Mouse (Mus musculus) limb, embryonic 15.5 days (tissue): ENCODE data around the gene Glb1. TPM values are rescaled to one million over a fixed set of nuclear protein-coding genes. Genes with fewer than 3 reads are reported as not detected.
"Not testable (repeated sequence)": the region's sequence is repeated elsewhere in the genome, so short reads cannot be mapped to it uniquely, and the experiment has no call there.

ENCODE experiments used
- ATAC-seq: fragments of 200-750 bp; cut with Nextera tagmentation; 2 replicates; pipeline ENCODE4 v1.8.0; 2017; ENCODE audit warnings: low read depth, moderate TSS enrichment; ENCODE audit not compliant: insufficient number of reproducible peaks, low FRiP score, low TSS enrichment
- H3K27ac ChIP-seq: fragments of 300-500 bp; sonication (generic); 2 replicates; pipeline ENCODE4 v1.5.1; 2015; ENCODE audit warnings: moderate library complexity, mild to moderate bottlenecking, inconsistent platforms
- H3K27me3 ChIP-seq: fragments of 300-500 bp; sonication (generic); 2 replicates; pipeline ENCODE4 v1.6.1; 2015; ENCODE audit warnings: inconsistent platforms
- H3K36me3 ChIP-seq: fragments of 300-500 bp; sonication (generic); 2 replicates; pipeline ENCODE4 v1.6.1; 2015; ENCODE audit warnings: inconsistent platforms
- H3K4me1 ChIP-seq: fragments of 300-500 bp; sonication (generic); 2 replicates; pipeline ENCODE4 v1.6.1; 2015; ENCODE audit warnings: inconsistent platforms
- H3K4me2 ChIP-seq: fragments of 300-500 bp; sonication (generic); 2 replicates; pipeline ENCODE4 v1.6.1; 2015; ENCODE audit warnings: mild to moderate bottlenecking, inconsistent platforms
- H3K4me3 ChIP-seq: fragments of 300-500 bp; sonication (generic); 2 replicates; pipeline ENCODE4 v1.5.1; 2015; ENCODE audit warnings: mild to moderate bottlenecking, inconsistent platforms
- H3K9ac ChIP-seq: fragments of 300-500 bp; sonication (generic); 2 replicates; pipeline ENCODE4 v1.6.1; 2015; ENCODE audit warnings: inconsistent platforms
- H3K9me3 ChIP-seq: fragments of 300-500 bp; sonication (generic); 2 replicates; pipeline ENCODE4 v1.6.1; 2016; ENCODE audit warnings: inconsistent platforms
- WGBS: fragments of 180-500 bp; shearing (Covaris S2); methylation state at CpG from one replicate; pipeline ENCODE4 v1.1.7; 2015; 5-methylcytosine and 5-hydroxymethylcytosine counted together
- polyA plus RNA-seq: library from polyadenylated mRNA; unstranded; fragments of >200 nt; fragmentation: Nextera tagmentation; extraction: Ambion mirVana; gene quantifications from 2 replicates; pipeline ENCODE4 v1.2.1, GENCODE M21; 2015

Glb1 gene
- polyA plus RNA-seq: 37.7 and 44.8 TPM in 2 replicates

DNA sequence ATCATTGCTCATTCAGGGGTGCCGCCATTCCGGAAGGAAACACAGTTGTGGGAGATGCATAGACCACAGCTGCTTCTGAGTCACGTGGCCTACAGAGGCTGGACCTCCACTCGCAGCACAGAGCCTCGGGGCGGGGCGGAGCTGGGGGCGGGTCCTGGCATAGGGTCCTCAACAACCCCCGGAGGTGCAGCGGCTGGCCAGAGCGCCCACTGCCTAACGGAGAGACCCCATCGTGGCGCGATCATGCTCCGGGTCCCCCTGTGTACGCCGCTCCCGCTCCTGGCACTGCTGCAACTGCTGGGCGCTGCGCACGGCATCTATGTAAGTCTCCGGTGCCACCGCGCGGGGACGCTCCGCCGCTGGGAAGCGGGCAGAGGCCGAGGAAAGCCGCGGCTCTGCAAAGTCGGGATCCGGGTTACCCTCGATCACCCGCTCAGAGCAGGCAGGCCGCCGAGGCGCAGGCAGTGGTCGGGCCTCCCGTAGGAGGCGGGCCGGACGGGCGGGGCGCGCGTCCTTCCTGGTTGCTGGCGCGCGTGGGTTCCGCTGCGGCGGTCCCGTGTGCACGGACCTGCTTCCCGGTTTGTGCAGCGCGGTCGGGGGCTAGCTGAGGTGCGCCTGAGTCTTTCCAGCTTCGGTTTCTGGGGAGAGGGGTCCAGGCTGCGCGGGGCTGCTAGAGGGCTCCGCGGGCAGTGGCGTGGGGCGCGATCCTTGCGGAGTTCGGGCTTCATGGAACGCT, at the start of gene Glb1, which contains the start of gene Tmppe:
Glb1 (plus strand) TSS at position 128 of the 736 bp plus-strand sequence.
Tmppe (plus strand) TSS at position 157 of the 736 bp plus-strand sequence.
- Histone ChIP-seq H3K27me3 (no peaks in the 10 kb centered on the region), H3K9me3 (no peaks in the 10 kb centered on the region), H3K27ac (peak within 1 kb of the TSS; percentile 97), H3K36me3 (peaks cover 22% of the 10 kb centered on the region), H3K4me3 (peak within 1 kb of the TSS; percentile 91), H3K4me2 (peak within 1 kb of the TSS; percentile 80), H3K4me1 (peaks cover 13% of the 10 kb centered on the region), H3K9ac (peak within 1 kb of the TSS; percentile 91)
- WGBS: under 1% methylated on average over 73 of the region's 73 CpGs
- ATAC-seq: peak; percentile 94

DNA sequence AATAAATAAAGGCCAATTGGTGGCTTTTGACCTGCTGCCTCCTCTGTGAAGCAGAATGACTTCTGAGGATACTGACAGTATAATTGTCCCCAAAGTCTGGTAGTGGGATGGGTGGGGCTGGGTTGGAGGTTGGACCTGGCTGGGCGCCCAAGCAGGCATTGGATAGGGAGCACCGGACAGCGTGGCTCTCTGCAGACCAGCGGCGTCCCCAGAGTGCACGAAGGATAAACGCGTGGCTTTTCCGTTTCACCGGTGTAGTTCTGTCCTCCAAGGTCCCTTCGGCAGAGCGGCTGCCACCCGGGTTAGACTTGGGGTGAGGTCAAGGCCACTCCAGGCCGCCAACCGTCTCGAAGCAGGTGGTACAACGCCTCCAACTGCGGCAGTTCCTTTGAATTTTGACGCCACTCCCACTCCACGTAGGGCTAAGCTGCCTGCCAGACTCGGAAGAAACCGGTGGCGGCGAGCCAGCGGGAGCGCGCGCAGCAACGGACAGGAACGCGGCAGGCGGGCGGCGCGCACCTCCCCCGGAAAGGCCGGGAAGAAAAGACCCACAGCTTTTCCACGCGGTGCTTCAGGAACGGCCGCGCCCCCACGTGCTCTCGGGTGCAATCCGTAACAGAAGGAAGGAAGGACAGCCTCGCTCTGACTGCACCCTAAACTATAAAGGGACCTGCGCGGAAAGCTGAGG, 32.9 kb upstream of the Glb1 start:
- Histone ChIP-seq H3K27me3 (no peaks in the 10 kb centered on the region), H3K9ac (peak overlapping the region; percentile 37), H3K4me3 (peak overlapping the region; percentile 47), H3K36me3 (no peaks in the 10 kb centered on the region), H3K4me1 (peaks cover 7% of the 10 kb centered on the region), H3K9me3 (no peaks in the 10 kb centered on the region), H3K27ac (no peak overlapping the region), H3K4me2 (peak overlapping the region; percentile 86)
- WGBS: under 1% methylated on average over 48 of the region's 48 CpGs
- peak; percentile 71; the same call in 1 of the 2 replicates for ATAC-seq

DNA sequence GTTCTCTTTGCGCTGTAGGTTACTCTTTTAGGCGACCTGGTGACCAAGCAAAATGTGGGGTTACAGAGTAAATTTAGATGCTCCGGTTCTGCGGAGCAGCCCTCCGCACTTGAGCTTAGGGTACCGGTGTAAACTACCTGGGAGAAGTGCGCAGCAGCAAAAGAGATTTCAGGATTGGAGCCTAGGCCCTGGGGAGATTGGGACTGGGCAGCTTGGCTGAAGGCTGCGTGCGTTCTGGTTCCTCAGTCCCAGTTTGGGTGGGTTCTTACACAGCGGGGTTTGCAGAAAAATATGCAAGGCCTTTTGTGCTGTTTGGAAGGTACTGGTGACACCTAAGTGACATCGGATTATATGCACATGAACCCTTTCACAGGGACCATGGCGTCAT, 32.4 kb upstream of the Glb1 start:
- peaks cover 1% of the 10 kb centered on the region; the same call in 1 of the 2 replicates for H3K36me3 ChIP-seq
- H3K4me1 ChIP-seq: peaks cover 7% of the 10 kb centered on the region
- H3K9me3 ChIP-seq: no peaks in the 10 kb centered on the region
- no peak overlapping the region for H3K27ac ChIP-seq
- H3K4me3 ChIP-seq: peak overlapping the region; percentile 47
- no peak for ATAC-seq
- peak overlapping the region; percentile 86 for H3K4me2 ChIP-seq
- WGBS: 14% methylated on average over 12 of the region's 12 CpGs
- no peaks in the 10 kb centered on the region for H3K27me3 ChIP-seq
- H3K9ac ChIP-seq: peak overlapping the region; percentile 37

DNA sequence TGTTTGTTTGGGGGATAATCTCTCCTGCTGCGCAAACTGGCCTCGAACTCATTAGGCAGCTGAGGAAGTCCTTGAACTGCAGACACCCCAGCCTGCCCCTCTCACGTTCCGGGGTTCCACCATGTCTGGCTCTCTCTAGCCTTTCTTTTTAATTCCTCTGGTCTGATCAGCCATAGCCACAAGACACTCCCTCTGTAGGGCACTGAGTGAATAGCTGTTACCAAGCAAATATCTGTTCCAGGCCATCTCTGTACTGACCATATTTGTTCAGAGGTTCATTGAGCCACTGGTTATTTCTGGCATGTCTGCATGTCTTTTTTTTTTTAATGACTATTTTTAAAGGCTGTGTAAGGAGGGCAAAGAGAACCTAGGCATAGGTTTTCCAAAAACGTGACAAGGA, 31.5 kb upstream of the Glb1 start:
- H3K27me3 ChIP-seq, H3K4me3 ChIP-seq, H3K4me1 ChIP-seq, H3K27ac ChIP-seq, H3K4me2 ChIP-seq, ATAC-seq, H3K36me3 ChIP-seq, H3K9ac ChIP-seq, H3K9me3 ChIP-seq: not testable (repeated sequence)
- WGBS: 62% methylated on average over 5 of the region's 5 CpGs

DNA sequence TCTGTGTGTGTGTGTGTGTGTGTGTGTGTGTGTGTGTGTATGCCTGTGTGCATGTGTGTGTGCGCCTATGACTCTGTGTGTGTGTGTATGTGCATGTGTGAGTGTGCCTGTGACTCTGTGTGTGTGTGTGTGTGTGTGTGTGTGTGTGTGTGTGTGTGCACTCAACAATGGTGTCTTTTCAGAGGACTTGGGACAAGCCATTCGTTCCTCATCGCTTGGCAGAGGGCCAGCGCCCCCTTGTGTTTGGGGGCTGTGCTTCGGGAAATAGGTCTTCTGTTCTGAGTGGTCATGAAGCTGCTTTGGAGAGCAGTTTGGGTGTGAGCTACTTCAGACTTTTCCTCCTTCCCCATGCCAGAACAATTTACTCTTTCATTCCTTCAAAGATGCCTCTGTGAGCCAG, 29.2 kb upstream of the Glb1 start:
- ATAC-seq, H3K4me1 ChIP-seq, H3K27ac ChIP-seq, H3K4me2 ChIP-seq, H3K9me3 ChIP-seq, H3K27me3 ChIP-seq, H3K4me3 ChIP-seq, H3K9ac ChIP-seq: not testable (repeated sequence)
- 33% methylated on average over 5 of the region's 5 CpGs for WGBS
- H3K36me3 ChIP-seq: peaks cover 23% of the 10 kb centered on the region

DNA sequence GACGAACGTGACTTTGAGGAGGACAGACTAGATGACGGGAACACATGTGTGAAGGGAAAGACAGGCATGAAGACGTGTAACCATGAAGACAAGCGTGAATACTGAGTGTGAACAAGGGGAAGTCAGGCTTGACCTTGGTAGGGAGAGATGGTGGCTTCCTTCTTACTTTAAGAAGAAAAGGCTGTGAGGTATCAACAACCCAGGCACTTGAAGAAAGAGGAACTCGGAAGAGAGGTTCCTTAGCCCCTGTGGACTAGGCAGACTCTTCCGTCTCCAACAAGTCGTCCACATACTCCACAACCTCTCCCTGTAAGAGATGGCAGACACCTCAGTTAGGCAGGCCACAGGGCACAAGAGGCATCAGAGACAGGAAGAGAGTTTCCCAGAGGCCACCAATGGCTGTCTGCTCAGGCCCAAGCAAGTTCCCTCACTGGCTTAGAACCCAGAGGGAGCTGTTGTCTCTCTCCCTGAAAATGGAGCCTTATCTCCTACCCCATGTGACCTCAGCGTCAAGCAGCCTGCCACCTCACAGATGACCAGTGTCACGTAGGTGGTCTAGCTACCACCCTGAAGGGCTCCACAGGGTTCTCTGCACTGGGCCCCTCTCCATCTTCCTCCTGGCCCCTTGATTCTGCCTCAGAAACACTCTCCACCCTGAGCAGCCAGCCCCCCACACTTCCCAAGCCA, 25.5 kb upstream of the Glb1 start:
- Histone ChIP-seq H3K4me1 (no peaks in the 10 kb centered on the region), H3K36me3 (peaks cover 57% of the 10 kb centered on the region), H3K4me3 (no peak overlapping the region), H3K9me3 (no peaks in the 10 kb centered on the region), H3K27me3 (no peaks in the 10 kb centered on the region), H3K27ac (no peak overlapping the region), H3K4me2 (no peak overlapping the region), H3K9ac (no peak overlapping the region)
- WGBS: 89% methylated on average over 10 of the region's 10 CpGs
- ATAC-seq: no peak

DNA sequence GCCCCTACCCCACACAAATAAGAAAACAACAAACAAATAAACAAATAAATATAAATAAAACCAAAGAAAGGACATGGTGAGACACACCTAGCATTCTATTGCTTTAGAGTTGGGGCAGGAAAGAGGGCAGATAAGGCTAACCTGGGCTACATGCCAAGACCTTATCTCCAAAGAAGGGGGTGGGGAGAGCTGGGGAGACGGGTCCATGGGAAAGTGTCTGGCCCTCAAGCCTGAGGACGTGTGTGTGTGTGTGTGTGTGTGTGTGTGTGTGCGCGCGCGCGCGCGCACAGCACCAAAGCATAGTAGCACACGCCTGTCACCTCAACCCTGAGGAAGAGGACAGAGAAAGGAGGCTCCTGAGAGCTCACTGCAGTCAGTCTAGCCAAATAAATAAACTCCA, 23.7 kb upstream of the Glb1 start:
- Histone ChIP-seq H3K27ac (no peak overlapping the region), H3K4me1 (no peaks in the 10 kb centered on the region), H3K4me3 (no peak overlapping the region), H3K36me3 (peaks cover 66% of the 10 kb centered on the region), H3K9ac (no peak overlapping the region), H3K4me2 (no peak overlapping the region), H3K27me3 (no peaks in the 10 kb centered on the region), H3K9me3 (no peaks in the 10 kb centered on the region)
- WGBS: 93% methylated on average over 10 of the region's 10 CpGs
- ATAC-seq: no peak

DNA sequence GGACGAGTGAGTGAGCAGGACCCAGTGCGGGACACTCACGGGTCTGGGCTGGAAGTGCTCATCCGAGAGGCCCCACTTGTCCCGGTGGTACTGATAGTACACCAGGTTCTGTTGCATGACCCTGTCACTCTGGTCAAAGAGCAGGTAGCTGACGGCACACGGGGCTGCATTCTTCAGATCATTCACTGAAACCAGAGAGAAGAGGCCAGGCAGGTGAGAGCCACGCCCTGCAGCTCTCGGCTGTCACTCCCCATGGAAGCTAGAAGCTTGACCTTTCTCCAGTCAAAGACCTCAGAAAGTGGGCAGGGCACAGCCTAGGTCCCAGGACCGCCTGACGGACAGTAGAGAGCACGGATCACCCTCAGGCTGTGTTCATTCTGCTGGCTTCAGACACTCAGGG, 21.0 kb upstream of the Glb1 start:
- Histone ChIP-seq H3K4me1 (no peaks in the 10 kb centered on the region), H3K9me3 (no peaks in the 10 kb centered on the region), H3K4me2 (no peak overlapping the region), H3K27me3 (no peaks in the 10 kb centered on the region), H3K4me3 (no peak overlapping the region), H3K36me3 (peaks cover 83% of the 10 kb centered on the region), H3K27ac (no peak overlapping the region), H3K9ac (no peak overlapping the region)
- 84% methylated on average over 12 of the region's 12 CpGs for WGBS
- no peak for ATAC-seq

DNA sequence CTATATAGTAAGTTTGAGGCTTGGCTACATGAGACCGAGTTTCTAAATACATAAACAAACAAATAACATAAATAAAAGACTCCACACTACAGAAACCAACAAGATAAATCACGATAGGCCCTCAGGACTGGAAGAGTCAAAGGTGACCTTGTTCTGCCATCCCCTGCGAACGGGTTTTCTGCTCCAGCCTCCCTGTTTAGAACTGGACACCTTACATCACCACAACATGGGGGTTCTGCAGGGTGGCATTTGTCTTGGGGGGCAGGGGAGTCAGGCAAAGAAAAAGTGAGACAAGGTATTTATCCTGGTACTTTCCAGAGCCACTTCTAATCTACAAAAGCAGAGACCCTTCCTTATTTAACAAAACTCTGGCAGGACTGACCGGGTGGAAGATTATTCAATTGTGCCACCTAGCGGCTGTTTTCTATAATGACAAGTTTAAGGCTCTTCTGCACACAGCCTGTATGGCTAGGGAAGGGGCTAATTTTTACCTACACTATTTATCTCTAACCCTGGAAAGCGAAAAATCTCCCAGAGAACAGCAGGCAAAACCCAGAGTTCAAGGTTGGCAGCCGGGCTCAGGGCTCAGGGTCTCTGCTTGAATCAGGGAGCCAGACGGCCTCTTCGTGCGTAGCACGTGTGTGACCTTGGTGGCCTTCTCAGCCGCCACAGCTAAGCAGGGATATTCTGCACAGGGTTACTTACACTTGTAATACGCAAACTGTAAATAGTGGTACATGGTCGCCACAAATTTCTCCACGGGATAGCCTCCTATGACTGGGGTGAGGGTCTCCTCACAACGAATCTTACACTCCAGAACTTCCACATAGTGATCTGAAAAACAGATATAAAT, 19.8 kb upstream of the Glb1 start:
- H3K4me1 ChIP-seq: no peaks in the 10 kb centered on the region
- WGBS: 68% methylated on average over 17 of the region's 17 CpGs
- H3K36me3 ChIP-seq: peaks cover 87% of the 10 kb centered on the region
- no peaks in the 10 kb centered on the region for H3K9me3 ChIP-seq
- no peak overlapping the region for H3K27ac ChIP-seq
- H3K4me2 ChIP-seq: no peak overlapping the region
- H3K27me3 ChIP-seq: no peaks in the 10 kb centered on the region
- no peak overlapping the region for H3K4me3 ChIP-seq
- ATAC-seq: no peak
- no peak overlapping the region for H3K9ac ChIP-seq

DNA sequence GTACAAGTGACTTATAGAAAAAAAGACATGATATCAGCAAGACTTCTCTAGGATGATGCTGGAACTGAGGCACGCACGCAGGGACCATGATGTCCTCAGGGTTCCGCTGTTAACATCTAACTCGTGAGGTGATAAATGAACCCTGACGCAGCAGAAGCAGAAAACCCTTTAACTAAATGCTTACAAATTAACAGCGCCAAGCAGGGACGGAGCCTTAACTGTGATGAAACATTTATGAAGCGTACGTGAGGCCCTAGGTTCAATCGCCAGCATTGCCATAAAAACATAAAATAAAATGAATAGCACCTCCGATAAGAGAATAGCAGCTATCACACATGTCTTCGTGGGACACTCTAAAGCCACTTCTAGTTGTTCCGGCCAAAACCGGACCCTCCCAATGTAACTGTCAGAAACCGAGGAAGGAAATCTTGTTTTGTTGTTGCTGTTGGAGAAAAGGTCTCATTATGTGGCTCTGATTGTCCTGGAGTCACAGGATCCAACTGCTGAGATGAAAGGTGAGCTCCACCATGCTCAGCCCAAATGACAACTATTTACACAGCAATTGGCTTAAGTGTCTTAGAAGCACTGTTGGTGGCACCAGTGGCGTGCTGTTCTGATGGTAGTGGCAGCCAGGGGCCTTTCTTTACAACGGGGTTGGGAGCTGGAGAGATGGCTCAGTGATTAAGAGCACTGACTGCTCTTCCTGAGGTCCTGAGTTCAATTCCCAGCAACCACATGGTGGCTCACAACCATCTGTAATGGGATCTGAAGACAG, 17.8 kb upstream of the Glb1 start:
- ATAC-seq: no peak
- WGBS: 79% methylated on average over 17 of the region's 17 CpGs
- Histone ChIP-seq H3K4me1 (peaks cover 8% of the 10 kb centered on the region), H3K9ac (no peak overlapping the region), H3K36me3 (peaks cover 75% of the 10 kb centered on the region), H3K4me3 (no peak overlapping the region), H3K9me3 (no peaks in the 10 kb centered on the region), H3K27ac (no peak overlapping the region), H3K27me3 (no peaks in the 10 kb centered on the region), H3K4me2 (no peak overlapping the region)

DNA sequence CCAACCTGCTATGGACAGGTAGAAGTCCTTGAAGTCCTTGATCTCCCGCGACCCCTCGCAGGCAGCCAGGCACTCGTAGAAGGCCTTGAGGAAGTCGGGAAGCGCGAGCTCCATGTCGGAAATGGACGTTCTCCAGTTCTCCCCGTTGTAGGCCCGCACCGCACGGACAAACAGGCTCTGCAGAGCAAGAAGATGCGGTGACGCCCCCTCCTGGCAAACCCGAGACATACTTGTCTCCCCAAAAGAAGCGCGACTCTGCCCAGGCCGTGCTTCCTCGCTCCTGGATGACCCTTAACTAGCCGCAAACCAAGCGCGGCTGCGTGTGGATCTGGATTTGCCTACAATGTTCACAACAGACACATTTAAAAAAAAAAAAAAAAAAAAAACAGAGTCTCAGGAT, 16.2 kb upstream of the Glb1 start:
- H3K4me1 ChIP-seq: peaks cover 22% of the 10 kb centered on the region
- no peaks in the 10 kb centered on the region for H3K27me3 ChIP-seq
- no peak overlapping the region for H3K4me2 ChIP-seq
- H3K27ac ChIP-seq: no peak overlapping the region
- no peak for ATAC-seq
- H3K36me3 ChIP-seq: peaks cover 62% of the 10 kb centered on the region
- no peaks in the 10 kb centered on the region for H3K9me3 ChIP-seq
- no peak overlapping the region for H3K9ac ChIP-seq
- H3K4me3 ChIP-seq: no peak overlapping the region
- 90% methylated on average over 24 of the region's 24 CpGs for WGBS
